Mouse (Mus musculus) frontal cortex, postnatal 25 days (tissue): ENCODE results near the gene Gm9964.
"Not testable (repeated sequence)": the region's sequence is repeated elsewhere in the genome, so short reads cannot be mapped to it uniquely, and the experiment has no call there.

Source experiments
- DNase-seq, 2 experiments: peaks; one replicate each; pipeline ENCODE4 v3.0.0; 2022; ENCODE audit warnings: low spot score in 2 of 2

Gene Gm9964

DNA sequence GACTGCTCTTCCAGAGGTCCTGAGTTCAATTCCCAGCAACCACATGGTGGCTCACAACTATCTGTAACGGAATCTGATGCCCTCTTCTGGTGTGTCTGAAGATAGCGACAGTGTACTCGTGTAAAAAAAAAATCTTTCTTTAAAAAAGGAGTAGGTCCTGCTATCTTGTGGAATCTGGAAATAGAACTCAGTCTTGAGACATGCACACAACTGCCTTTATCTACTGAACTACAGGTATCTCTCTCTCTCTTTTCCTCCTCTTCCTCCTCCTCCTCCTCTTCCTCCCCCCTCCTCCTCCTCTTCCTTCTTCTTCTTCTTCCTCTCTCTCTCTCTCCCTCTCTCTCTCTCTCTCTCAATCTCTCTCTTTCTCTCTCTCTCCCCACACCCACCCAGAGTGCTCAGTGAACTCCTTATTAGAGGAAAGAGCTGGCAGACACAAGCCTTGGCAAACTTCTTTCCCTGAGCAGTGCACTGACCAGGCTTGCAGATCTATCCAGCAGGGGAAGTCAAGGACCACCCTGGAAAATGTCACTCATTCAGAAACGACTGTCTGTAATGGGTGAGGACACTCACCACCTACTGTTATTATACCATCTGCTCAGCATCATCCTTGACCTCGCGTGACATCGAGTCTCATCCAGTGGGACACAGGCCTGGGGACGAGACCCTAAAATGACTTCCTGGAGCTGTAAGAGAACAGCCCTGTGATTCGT lies 3.2 kb upstream of the Gm9964 start:
- DNase-seq: no peak

GRCm38 (mm10) chr11:79296167-79296566 lies 539 bp downstream of the Gm9964 start:
- peak; percentile 32 to 41 for DNase-seq

DNA sequence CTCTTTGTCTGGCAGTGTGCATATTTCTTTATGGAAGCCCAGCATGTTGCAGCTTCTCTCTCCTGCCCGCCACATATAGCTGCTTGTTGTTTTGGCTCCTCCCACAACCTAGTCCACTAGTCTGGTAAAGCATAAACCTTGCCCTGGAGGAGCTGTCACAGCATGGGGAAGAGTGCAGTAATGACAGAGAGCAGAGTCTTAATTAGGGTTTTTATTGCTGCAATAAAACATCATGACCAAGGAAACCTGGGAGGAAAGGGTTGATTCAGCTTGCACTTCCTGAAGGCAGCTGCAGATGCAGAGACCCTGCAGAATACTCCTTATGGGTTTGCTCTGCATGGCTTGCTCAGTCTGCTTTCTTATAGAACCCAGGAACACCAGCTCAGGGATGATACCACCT lies 2.7 kb downstream of the Gm9964 start:
- DNase-seq: no peak

DNA sequence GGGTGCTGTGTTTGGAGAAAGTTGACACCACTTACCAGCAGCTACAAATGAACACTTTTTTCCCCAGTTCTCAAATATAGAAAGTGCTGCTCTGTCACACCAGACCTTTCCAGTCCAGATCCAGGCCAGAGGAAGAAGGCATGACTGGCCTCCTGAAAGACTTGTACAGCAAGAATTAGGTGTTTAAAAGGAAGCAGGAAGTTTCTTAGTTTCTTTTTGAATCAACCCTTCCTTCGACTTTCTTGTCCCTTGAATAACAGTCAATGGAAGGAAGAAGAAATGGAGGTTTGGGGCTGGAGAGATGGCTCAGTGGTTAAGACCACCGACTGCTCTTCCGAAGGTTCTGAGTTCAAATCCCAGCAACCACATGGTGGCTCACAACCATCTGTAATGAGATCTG lies 3.7 kb downstream of the Gm9964 start:
- DNase-seq: no peak

GRCm38 (mm10) chr11:79292130-79292529 lies 4.6 kb downstream of the Gm9964 start:
- DNase-seq: no peak

DNA sequence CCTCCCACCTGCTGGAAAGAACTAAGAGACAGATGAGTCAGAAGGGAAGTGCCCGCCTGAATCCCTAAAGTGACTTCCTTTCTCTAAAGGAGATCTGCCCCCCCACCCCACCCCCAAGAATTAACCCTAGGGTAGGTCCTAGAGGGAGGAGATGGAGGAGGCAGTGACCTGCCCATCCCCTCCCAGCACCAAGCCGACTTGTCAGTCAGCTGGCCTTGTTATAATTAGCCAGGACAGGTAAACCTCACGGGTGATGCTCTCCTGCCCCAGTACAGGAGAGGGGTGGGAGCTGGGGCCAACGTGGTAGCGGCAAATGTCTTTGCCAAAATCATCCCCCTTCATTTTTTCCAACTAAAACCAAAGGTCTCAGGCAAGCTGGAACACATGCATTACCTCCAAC lies 5.1 kb downstream of the Gm9964 start:
- DNase-seq: no peak

DNA sequence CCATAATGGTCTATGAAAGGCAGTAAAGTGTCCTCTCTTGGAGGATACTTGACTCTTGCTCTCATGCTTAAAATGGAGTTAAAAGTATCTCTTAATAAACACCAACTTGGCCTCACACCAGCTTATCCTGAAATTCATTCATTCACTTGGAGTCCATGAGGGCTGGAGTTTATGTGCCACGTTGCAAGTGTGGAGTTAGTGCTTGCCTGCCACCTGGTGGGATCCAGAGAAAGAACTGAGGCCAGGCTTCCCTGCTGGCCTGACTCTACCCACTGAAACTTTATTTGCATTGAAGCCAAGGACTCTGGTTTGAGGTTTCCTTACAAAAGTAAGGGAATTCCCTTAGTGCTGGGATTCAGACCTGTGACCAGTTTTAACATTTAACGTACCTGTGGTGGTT lies 6.2 kb downstream of the Gm9964 start:
- peak in 1 of 2 experiments; percentile 20 for DNase-seq

DNA sequence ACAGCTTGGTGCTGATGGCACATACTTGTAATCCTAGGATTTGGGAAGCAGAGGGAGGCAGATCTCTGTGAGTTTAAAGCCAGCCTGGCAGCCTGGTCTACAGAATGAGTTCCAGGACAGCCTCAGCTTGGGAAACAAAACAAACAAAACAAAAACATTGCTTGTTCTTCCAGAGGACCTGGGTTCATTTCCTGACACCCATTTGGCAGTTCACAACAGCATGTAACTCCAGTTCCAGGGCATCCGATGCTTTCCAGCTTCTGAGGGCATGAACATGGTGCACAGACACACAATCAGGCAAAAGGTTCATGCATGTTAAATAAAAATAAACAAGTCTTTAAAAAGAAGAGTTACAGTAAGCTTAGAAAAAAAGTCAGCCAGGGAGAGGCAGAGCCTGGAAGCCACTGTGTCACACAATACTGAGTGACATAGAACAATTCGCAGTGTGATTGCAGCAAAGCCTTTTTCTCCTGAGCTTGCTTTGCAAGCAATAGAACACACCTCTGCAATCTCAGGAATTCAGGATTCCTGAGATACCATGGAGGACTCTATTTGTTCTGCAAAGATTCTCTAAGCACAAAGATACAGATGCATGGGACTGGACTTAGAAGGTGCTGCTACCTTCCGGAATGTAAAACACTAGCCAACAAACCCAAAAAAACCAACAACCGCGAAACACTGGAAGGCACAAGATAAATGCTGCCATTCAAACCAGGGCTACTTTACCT lies 7.6 kb downstream of the Gm9964 start:
- no peak for DNase-seq

- no peak for DNase-seq
Observed at GRCm38 (mm10) chr11:79288278-79288843, 8.3 kb downstream of the Gm9964 start.

GRCm38 (mm10) chr11:79287447-79287846 lies 9.3 kb downstream of the Gm9964 start:
- DNase-seq: no peak

- no peak for DNase-seq
Observed at GRCm38 (mm10) chr11:79286305-79286799, 10.4 kb downstream of the Gm9964 start.

- DNase-seq: no peak
Observed at GRCm38 (mm10) chr11:79283350-79284030, 13.2 kb downstream of the Gm9964 start.

- no peak for DNase-seq
Observed at GRCm38 (mm10) chr11:79281396-79281795, 15.3 kb downstream of the Gm9964 start.

GRCm38 (mm10) chr11:79279732-79280405 lies 16.8 kb downstream of the Gm9964 start:
- DNase-seq: no peak

- no peak for DNase-seq
Observed at GRCm38 (mm10) chr11:79273757-79274156, 22.9 kb downstream of the Gm9964 start.

DNA sequence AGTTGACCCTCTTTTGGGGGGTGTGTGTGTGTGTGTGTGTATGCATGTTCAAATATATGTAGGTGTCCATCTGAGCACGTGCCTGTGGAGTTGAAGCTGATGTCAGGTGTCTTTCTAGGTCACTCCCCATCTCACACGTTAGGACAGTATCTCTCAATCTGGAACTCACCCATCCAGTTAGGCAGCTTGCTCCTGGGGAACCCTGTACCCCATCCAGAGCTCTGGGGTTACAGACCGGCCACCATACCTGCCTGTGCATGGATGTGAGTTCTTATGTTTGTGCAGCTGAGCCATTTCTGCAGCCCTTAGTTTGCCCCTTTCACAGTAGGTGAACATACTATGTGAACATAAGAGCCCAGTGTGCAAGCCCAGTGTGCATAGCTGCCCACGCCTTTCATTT lies 23.7 kb downstream of the Gm9964 start:
- DNase-seq: no peak

DNA sequence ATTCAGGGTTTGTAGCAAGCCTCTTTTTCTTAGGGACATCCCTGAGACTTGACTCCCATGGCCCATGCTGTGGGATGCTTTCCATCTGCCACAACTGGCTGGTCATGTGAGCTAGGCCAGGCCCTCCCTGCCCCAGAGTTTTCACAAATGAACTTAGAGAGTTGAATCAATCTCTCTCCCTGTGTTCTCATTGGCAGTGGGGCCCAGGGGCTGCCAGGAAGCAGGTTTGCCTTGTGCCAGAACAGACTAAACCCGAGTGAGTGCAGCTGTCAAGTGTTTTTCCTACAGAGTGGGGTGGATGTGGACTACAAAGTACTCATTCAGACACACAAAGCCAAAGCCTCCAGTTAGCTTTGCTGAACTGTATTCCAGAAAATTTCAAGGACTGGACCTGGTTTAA lies 29.5 kb downstream of the Gm9964 start:
- no peak for DNase-seq

DNA sequence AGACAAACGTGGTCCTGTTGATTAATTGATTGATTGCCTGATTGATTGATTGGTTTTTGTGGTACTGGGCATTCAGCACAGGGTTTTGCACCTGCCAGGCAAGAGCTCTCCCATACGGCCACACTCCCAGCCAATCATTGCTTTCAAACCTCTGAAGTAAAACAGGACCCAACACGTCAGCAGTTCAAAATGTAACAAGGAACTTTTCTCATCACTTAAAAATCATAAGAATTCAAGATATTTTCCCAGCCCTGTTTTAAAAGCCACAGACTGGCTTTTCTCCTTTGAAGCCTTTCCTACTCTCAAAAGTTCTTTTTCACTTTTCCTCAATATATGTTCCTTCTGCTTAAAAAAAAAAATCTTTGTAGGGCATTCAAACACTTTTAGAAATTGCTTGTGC lies 32.3 kb downstream of the Gm9964 start:
- no peak for DNase-seq

DNA sequence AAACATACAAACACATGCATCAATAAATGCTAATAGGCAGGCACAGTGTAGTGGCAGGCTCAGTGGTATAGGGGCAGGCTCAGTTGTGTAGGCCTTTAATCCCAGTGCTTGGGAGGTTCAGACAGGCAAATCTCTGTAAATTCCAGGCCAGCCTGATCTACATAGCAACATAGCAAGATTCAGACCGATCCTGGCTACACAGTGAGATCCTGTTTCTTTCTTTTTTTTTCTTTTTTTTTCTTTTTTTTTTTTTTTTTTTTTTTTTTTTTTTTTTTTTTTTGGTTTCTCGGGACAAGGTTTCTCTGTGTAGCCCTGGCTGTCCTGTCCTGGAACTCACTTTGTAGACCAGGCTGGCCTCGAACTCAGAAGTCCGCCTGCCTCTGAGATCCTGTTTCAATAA lies 36.6 kb downstream of the Gm9964 start:
- not testable (repeated sequence) for DNase-seq

- DNase-seq: no peak
Observed at GRCm38 (mm10) chr11:79258738-79259137, 38.0 kb downstream of the Gm9964 start.

DNA sequence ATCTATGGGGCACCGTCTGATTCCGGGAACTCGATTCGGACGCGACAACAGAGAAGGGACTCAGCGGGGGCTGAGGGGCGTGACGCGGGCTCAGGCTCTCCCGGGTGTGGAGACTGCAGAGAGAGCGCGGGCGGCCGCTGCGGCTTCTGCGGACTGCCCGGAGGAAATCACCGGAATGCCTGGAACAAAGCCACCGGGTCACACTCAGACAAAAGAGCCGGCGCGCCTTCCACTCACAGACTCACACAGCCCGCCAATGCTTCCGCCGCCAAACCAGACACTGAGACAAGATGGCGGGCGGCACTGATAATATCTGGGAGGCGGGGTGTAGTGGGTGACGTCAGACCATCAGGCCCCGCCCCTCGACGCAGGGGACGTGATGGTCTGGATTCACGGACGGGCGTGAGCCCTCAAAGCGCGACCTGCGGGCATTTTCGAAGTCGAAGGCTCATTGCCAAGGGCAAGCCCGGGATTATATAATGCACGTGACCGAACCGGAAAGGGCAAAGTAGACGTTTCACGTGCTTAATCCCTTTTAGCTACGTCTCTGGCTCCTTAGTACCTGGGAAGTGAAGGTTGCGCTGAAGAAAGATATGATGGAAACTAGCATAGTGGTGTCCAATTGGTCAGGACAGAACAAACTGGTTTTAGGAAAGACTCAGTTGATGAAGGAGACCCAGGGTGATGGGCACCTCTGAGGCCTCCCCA lies 42.2 kb downstream of the Gm9964 start, which contains the start of gene Wsb1:
Wsb1 (minus strand) TSS at position 281 of the 708 bp plus-strand sequence.
- peak; percentile 92 to 93 for DNase-seq
